Mouse (Mus musculus) T-helper 17 cell (primary cell): ENCODE data around the gene Actr1a.

ENCODE experiments used
- in situ Hi-C, 2 experiments: fragments of 300-600 bp; cut with MboI, MseI; formaldehyde crosslinking; loops; 1 replicate in 1 of 2; 2 replicates in 1 of 2; pipeline ENCODE4 v1.15.1; 2025; ENCODE audit warnings: high pct_unique_total_duplicates in 2 of 2

Gene Actr1a

GRCm38 (mm10) chr19:46356701-46357138 lies 38.8 kb downstream of the Actr1a start:
- in situ Hi-C loops: no loop called here

GRCm38 (mm10) chr19:46350168-46350932 lies 45.2 kb downstream of the Actr1a start, which contains the start of gene 2310034G01Rik:
2310034G01Rik (minus strand) TSS chr19:46350302.
- in situ Hi-C loops: no loop called here

GRCm38 (mm10) chr19:46349550-46349949 lies 46.0 kb downstream of the Actr1a start:
- in situ Hi-C loops: no loop called here

GRCm38 (mm10) chr19:46348761-46349458 lies 46.6 kb downstream of the Actr1a start:
- in situ Hi-C loops: no loop called here

GRCm38 (mm10) chr19:46347936-46348668 lies 47.4 kb downstream of the Actr1a start:
- in situ Hi-C loops: no loop called here

- in situ Hi-C loops: no loop called here
Measured at GRCm38 (mm10) chr19:46347146-46347545, 48.4 kb downstream of the Actr1a start.

GRCm38 (mm10) chr19:46344710-46345419 lies 50.7 kb downstream of the Actr1a start:
- in situ Hi-C loops: no loop called here

- in situ Hi-C loops: no loop called here
Measured at GRCm38 (mm10) chr19:46339287-46339971, 56.1 kb downstream of the Actr1a start.

- in situ Hi-C loops: no loop called here
Measured at GRCm38 (mm10) chr19:46338942-46339286, 56.6 kb downstream of the Actr1a start.

GRCm38 (mm10) chr19:46338331-46338936 lies 57.1 kb downstream of the Actr1a start, which contains the start of gene Cuedc2:
Cuedc2 (minus strand) TSS chr19:46338702.
- in situ Hi-C loops: no loop called here

GRCm38 (mm10) chr19:46337719-46338330 lies 57.7 kb downstream of the Actr1a start:
- in situ Hi-C loops: no loop called here

- in situ Hi-C loops: loop anchor here in 1 of 2 experiments (5.0 kb wide), 1 partner anchor 38 kb away; no protein-coding TSS in a partner anchor
Measured at GRCm38 (mm10) chr19:46333906-46334305, 61.6 kb downstream of the Actr1a start.

GRCm38 (mm10) chr19:46332721-46333339 lies 62.7 kb downstream of the Actr1a start:
- in situ Hi-C loops: loop anchor here in 1 of 2 experiments (5.0 kb wide), 1 partner anchor 39 kb away; no protein-coding TSS in a partner anchor

- in situ Hi-C loops: loop anchor here in 1 of 2 experiments (5.0 kb wide), 1 partner anchor 40 kb away; no protein-coding TSS in a partner anchor
Measured at GRCm38 (mm10) chr19:46331936-46332335, 63.6 kb downstream of the Actr1a start.

GRCm38 (mm10) chr19:46331326-46331725 lies 64.2 kb downstream of the Actr1a start:
- in situ Hi-C loops: loop anchor here in 1 of 2 experiments (5.0 kb wide), 1 partner anchor 41 kb away; no protein-coding TSS in a partner anchor

- in situ Hi-C loops: loop anchor here in 1 of 2 experiments (5.0 kb wide), 1 partner anchor 42 kb away; no protein-coding TSS in a partner anchor
Measured at GRCm38 (mm10) chr19:46330696-46331095, 64.9 kb downstream of the Actr1a start.

GRCm38 (mm10) chr19:46329951-46330350 lies 65.6 kb downstream of the Actr1a start:
- in situ Hi-C loops: loop anchor here in 1 of 2 experiments (5.0 kb wide), 1 partner anchor 42 kb away; no protein-coding TSS in a partner anchor

GRCm38 (mm10) chr19:46329031-46329641 lies 66.4 kb downstream of the Actr1a start:
- in situ Hi-C loops: no loop called here
